Mouse (Mus musculus) hindbrain, embryonic 15.5 days (tissue): Measurements from ENCODE around the gene Nmi. TPM values are rescaled to one million over a fixed set of nuclear protein-coding genes. Genes with fewer than 3 reads are reported as not detected.
"Not testable (repeated sequence)": the region's sequence is repeated elsewhere in the genome, so short reads cannot be mapped to it uniquely, and the experiment has no call there.

Experiments used
- ATAC-seq: fragments of 200-750 bp; cut with Nextera tagmentation; 2 replicates; pipeline ENCODE4 v1.8.0; 2017; ENCODE audit warnings: low read depth, moderate number of reproducible peaks, moderate TSS enrichment; ENCODE audit not compliant: low FRiP score
- H3K27ac ChIP-seq: fragments of 300-500 bp; sonication (generic); replicated peaks from 2 replicates; pipeline ENCODE4 v1.5.1; 2015; ENCODE audit warnings: mild to moderate bottlenecking, inconsistent platforms
- H3K27me3 ChIP-seq: fragments of 300-500 bp; sonication (generic); 2 replicates; pipeline ENCODE4 v1.6.1; 2015; ENCODE audit warnings: control low read depth, inconsistent platforms
- H3K36me3 ChIP-seq: fragments of 300-500 bp; sonication (generic); 2 replicates; pipeline ENCODE4 v1.6.1; 2015; ENCODE audit warnings: control low read depth, inconsistent platforms
- H3K4me1 ChIP-seq: fragments of 300-500 bp; sonication (generic); replicated peaks from 2 replicates; pipeline ENCODE4 v1.6.1; 2015; ENCODE audit warnings: control low read depth, inconsistent platforms
- H3K4me2 ChIP-seq: fragments of 300-500 bp; sonication (generic); 2 replicates; pipeline ENCODE4 v1.6.1; 2015; ENCODE audit warnings: moderate library complexity, mild to moderate bottlenecking, inconsistent platforms
- H3K4me3 ChIP-seq: fragments of 300-500 bp; sonication (generic); 2 replicates; pipeline ENCODE4 v1.5.1; 2015; ENCODE audit warnings: mild to moderate bottlenecking, inconsistent platforms
- H3K9ac ChIP-seq: fragments of 300-500 bp; sonication (generic); 2 replicates; pipeline ENCODE4 v1.6.1; 2015; ENCODE audit warnings: inconsistent platforms
- H3K9me3 ChIP-seq: fragments of 300-500 bp; sonication (generic); 2 replicates; pipeline ENCODE4 v1.6.1; 2016; ENCODE audit warnings: control low read depth, inconsistent platforms
- WGBS: fragments of 180-500 bp; shearing (Covaris S2); methylation state at CpG from one replicate; pipeline ENCODE4 v1.1.7; 2015; 5-methylcytosine and 5-hydroxymethylcytosine counted together
- polyA plus RNA-seq: library from polyadenylated mRNA; unstranded; fragments of >200 nt; fragmentation: Nextera tagmentation; extraction: Ambion mirVana; gene quantifications from 2 replicates; pipeline ENCODE4 v1.2.1, GENCODE M21; 2015

The Nmi gene
- polyA plus RNA-seq: 4.4 and 5.0 TPM in 2 replicates

DNA sequence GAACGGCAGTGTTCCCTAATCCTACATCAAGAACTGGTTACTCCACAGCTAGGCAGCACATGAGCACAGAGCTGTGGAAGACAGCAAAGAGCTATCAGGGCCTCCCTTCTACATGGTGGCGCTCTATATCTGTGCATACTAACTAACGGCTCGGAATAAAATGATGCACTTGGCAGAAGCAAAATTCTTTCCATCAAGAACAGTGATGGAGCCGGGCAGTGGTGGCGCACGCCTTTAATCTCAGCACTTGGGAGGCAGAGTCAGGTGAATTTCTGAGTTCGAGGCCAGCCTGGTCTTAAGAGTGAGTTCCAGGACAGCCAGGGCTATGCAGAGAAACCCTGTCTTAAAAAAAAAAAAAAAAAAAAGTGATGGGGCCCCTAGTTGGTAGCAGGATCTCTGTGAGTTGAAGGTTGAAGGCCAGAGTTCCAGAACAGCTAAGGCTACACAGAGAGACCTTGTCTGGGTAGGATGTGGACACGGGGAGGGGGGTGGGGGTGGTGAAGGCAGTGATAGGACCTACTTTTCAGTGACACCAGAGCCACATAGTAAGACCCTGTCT, at the start of gene Nmi:
Gene Nmi (minus strand): TSS at position 85 of the 559 bp plus-strand sequence.
- no peak within 1 kb of the TSS; the same call in 1 of the 2 replicates for H3K27ac ChIP-seq
- 80% methylated on average over 9 of the region's 9 CpGs for WGBS
- H3K9ac ChIP-seq: peak within 1 kb of the TSS; percentile 53
- H3K4me2 ChIP-seq: peak within 1 kb of the TSS; percentile 88
- H3K27me3 ChIP-seq: no peaks in the 10 kb centered on the region
- 0 out of 2 replicates have a peak, but pooled peaks cover 3% of the 10 kb centered on the region for H3K4me1 ChIP-seq
- H3K4me3 ChIP-seq: peak within 1 kb of the TSS; percentile 54
- H3K36me3 ChIP-seq: no peaks in the 10 kb centered on the region
- no peak for ATAC-seq
- H3K9me3 ChIP-seq: no peaks in the 10 kb centered on the region

DNA sequence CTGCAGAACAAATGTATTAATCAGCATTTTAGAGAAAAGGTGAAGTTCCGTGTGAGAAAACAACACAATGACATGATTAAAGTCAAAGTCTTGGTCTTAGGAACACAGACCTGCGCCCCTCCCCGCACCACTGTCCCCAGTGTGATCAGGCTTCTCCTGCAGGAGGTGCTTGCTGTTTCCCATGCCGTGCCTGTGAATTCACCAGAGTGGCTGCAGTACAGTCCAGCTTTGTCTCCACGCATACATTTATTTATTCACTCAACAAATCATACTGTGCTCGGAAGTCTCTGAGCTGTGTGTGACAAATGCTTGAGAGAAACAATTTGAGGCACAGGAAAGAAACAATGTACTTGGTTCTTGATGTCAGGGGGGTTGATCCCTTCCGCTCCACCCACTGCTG, 43.1 kb upstream of the Nmi start:
- Histone ChIP-seq H3K9me3 (no peaks in the 10 kb centered on the region), H3K9ac (0 out of 2 replicates have a peak overlapping the region, but pooled peaks have one; percentile 3), H3K4me2 (peak overlapping the region; percentile 30), H3K4me3 (no peak overlapping the region), H3K36me3 (no peaks in the 10 kb centered on the region), H3K27me3 (no peaks in the 10 kb centered on the region), H3K4me1 (0 out of 2 replicates have a peak, but pooled peaks cover 7% of the 10 kb centered on the region), H3K27ac (no peak overlapping the region)
- ATAC-seq: no peak
- 23% methylated on average over 7 of the region's 7 CpGs for WGBS

DNA sequence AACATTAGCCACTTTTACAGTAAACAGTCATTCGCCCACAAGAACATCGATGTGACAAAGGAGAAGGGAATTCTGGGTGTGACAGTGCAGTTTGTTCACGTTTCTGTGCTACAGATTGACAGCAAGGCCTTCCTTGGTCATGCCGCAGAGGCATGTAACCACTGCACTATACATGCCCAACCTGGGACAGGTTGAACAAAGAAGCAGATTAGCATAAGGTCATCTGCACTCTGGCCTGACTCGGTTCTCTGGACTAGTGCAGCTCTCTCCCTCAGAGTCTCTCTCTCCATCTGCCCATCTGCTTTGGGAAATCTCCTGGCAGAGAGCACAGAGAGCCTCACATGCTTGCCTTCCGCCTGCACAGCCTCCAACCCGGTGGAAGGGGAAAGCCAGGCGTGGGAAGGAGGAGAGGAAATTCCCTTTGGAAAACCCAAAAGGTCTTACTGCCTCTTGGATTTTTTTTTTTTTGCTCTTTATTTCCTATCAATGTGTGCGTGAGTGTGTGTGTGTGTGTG, 40.1 kb upstream of the Nmi start:
- Histone ChIP-seq H3K4me1 (0 out of 2 replicates have a peak, but pooled peaks cover 7% of the 10 kb centered on the region), H3K9me3 (no peaks in the 10 kb centered on the region), H3K9ac (no peak overlapping the region), H3K4me2 (no peak overlapping the region), H3K27me3 (no peaks in the 10 kb centered on the region), H3K27ac (no peak overlapping the region), H3K36me3 (no peaks in the 10 kb centered on the region), H3K4me3 (no peak overlapping the region)
- ATAC-seq: no peak
- 72% methylated on average over 9 of the region's 9 CpGs for WGBS

DNA sequence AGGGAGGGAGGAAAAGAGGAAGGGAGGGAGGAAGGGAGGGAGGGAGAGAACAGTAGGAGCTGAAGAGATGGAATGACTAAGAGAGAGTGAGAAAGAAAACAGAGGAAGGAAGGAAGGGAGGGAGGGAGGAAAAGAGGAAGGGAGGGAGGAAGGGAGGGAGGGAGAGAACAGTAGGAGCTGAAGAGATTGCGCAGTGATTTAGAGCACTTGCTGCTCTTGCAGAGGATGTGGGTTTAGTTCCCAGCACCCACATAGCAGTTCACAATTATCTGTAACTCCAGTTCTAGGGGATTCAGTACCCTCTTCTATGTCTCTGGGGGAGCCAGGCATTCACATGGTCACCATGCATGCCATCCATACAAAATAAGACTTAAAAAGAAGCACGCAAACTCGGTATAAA, 38.5 kb upstream of the Nmi start:
- not testable (repeated sequence) for H3K9me3 ChIP-seq, H3K27me3 ChIP-seq, H3K9ac ChIP-seq, H3K4me3 ChIP-seq, H3K4me1 ChIP-seq, H3K27ac ChIP-seq, H3K36me3 ChIP-seq, ATAC-seq, H3K4me2 ChIP-seq
- 87% methylated on average over 3 of the region's 3 CpGs for WGBS

DNA sequence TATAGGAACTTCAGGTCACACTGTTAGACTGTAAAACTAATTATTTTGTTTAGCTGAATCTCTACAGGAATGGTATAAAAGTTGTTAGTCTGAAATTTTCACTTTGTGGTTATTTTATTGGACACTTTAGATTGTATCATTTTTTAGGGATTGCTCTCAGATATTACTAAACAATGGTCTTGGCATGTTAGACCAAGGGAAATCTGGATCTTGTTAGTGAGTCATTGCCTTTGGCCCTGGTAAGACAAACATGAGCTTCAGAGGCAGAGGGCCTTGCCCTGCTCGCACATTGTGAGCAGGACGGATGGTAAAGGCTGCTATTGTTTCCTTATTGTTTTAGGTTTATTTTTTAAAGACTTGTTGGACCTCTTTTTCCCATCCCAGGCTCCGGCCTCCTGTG, 33.1 kb upstream of the Nmi start:
- Histone ChIP-seq H3K27me3 (no peaks in the 10 kb centered on the region), H3K36me3 (no peaks in the 10 kb centered on the region), H3K4me2 (no peak overlapping the region), H3K4me1 (no peaks in the 10 kb centered on the region), H3K9me3 (no peaks in the 10 kb centered on the region), H3K9ac (no peak overlapping the region), H3K27ac (no peak overlapping the region), H3K4me3 (no peak overlapping the region)
- no peak for ATAC-seq
- WGBS: 84% methylated on average over 3 of the region's 3 CpGs

DNA sequence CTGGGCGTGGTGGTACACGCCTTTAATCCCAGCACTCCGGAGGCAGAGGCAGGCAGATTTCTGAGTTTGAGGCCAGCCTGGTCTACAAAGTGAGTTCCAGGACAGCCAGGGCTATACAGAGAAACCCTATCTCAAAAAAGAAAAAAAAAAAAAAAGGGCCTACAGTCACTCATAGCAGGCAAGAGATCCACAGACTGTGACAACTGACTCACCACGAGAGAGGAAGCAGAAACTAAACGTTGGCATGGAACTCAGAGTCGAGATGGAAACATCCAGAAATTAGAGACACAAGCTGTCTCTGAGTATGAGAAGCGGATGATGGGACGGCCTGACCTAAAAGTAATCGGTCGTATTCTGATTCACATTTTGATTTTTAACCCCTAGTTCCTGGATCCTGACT, 29.0 kb upstream of the Nmi start:
- H3K27ac ChIP-seq, H3K9me3 ChIP-seq, H3K4me1 ChIP-seq, H3K36me3 ChIP-seq, ATAC-seq, H3K4me3 ChIP-seq, H3K9ac ChIP-seq, H3K4me2 ChIP-seq, H3K27me3 ChIP-seq: not testable (repeated sequence)
- 95% methylated on average over 10 of the region's 10 CpGs for WGBS

DNA sequence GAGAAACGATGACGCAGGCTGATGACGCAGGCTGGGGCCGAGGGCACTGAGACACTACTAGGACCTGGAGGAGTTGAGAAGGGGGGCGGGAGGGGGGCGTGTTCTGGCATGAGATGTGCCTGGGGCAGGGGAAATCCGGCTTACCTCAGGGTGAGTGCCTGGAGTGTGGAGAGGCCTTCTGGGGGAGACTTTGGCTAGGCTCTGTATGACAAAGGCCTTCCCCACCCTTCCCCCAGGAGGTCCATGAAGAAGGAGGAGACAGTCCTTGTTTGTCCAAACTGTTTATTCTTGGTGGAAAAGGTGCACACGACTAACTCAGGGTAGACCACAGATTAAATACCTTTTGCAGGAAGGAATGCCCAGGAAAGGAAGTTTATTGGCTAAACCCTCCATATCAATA, 28.2 kb upstream of the Nmi start:
- Histone ChIP-seq H3K4me2 (no peak overlapping the region), H3K4me1 (no peaks in the 10 kb centered on the region), H3K4me3 (no peak overlapping the region), H3K27me3 (no peaks in the 10 kb centered on the region), H3K9me3 (no peaks in the 10 kb centered on the region), H3K27ac (no peak overlapping the region), H3K36me3 (no peaks in the 10 kb centered on the region), H3K9ac (no peak overlapping the region)
- no peak for ATAC-seq
- 94% methylated on average over 8 of the region's 8 CpGs for WGBS

DNA sequence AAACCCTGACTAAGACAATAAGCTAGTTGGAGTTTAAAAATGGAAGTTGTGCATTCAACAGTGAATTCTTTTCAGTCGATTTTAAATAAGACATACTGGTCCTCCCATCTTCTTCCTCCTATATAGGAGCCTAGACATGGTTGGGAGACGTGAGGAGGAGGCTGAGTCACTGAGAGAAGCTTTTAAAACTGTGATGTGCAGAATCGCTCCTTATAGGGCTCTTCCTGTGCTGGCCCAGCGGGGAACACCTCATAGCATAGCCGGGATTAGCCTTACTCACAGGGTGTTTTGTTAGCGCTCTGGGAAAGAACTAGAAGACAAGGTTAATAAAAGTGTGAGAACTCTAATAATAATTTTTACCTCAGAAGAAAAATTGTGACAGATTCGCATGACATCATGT, 26.7 kb upstream of the Nmi start:
- no peak overlapping the region for H3K9ac ChIP-seq
- no peak overlapping the region for H3K4me3 ChIP-seq
- no peak for ATAC-seq
- H3K27ac ChIP-seq: no peak overlapping the region
- 67% methylated on average over 7 of the region's 7 CpGs for WGBS
- H3K4me1 ChIP-seq: no peaks in the 10 kb centered on the region
- no peak overlapping the region for H3K4me2 ChIP-seq
- H3K36me3 ChIP-seq: no peaks in the 10 kb centered on the region
- H3K9me3 ChIP-seq: no peaks in the 10 kb centered on the region
- H3K27me3 ChIP-seq: no peaks in the 10 kb centered on the region

DNA sequence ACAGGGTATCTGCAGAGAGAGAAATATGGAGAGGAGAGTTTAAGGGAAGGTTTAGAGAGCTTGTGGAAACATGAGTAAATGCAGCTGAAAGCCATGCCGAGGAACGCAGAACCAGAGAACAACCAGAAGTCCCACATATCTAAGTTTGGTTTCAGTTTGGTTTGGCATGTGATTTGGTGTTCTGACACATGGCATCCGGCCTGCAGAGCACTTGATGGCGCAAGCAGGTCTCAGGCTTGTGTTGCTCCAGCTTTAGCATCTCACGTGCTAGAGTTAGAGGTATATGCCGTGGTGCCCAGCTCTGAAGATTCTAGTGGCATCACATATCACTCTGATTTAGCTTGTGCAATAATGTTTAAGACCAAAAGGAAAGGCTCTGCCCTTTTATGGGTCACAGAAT, 18.2 kb upstream of the Nmi start:
- Histone ChIP-seq H3K4me2 (no peak overlapping the region), H3K4me3 (no peak overlapping the region), H3K36me3 (no peaks in the 10 kb centered on the region), H3K4me1 (no peaks in the 10 kb centered on the region), H3K9ac (no peak overlapping the region), H3K27me3 (no peaks in the 10 kb centered on the region), H3K9me3 (no peaks in the 10 kb centered on the region), H3K27ac (no peak overlapping the region)
- 93% methylated on average over 6 of the region's 6 CpGs for WGBS
- no peak for ATAC-seq

DNA sequence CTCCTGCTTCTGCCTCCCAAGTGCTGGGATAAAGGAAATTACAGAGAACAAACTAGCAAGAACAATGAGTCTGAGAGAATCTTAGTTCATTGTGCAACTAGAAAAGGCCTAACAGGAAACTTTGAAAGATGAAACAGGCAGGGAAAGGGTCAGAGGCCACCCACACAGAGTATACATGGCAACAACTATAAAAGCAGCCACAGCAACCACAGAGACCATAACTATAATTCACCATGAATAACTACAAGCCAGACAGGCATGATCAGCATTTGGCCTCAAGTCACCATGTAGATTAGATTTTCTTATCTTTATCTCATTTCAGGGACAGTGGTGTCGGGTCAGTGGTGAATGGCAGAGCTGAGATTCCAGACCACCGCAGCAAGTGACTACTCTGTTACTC, 16.3 kb upstream of the Nmi start:
- Histone ChIP-seq H3K27ac (no peak overlapping the region), H3K36me3 (no peaks in the 10 kb centered on the region), H3K4me1 (no peaks in the 10 kb centered on the region), H3K4me2 (no peak overlapping the region), H3K4me3 (no peak overlapping the region), H3K27me3 (no peaks in the 10 kb centered on the region), H3K9ac (no peak overlapping the region), H3K9me3 (no peaks in the 10 kb centered on the region)
- 78% methylated on average over 2 of the region's 2 CpGs for WGBS
- ATAC-seq: no peak

DNA sequence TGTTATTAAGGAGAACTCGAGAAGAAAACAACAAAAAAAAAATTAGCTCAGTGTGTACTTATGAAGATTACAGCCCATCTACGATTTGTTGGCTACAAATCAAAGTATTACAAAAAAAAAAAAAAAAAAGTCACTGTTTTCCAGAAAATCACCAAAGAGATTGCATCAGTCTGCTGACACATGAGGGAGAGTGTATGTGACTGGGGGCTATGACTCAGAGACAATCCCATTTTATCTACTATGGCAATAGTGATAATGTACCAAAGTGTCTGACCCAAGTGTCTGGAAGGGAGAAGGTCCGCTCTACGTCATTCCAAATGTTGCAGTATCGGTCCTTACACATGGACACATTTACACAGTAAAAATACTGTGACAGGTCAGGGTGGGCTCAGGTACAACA, 13.4 kb upstream of the Nmi start:
- Histone ChIP-seq H3K4me1 (no peaks in the 10 kb centered on the region), H3K36me3 (no peaks in the 10 kb centered on the region), H3K4me3 (no peak overlapping the region), H3K27ac (no peak overlapping the region), H3K27me3 (no peaks in the 10 kb centered on the region), H3K4me2 (no peak overlapping the region), H3K9ac (no peak overlapping the region), H3K9me3 (no peaks in the 10 kb centered on the region)
- ATAC-seq: no peak
- WGBS: 87% methylated on average over 5 of the region's 5 CpGs

DNA sequence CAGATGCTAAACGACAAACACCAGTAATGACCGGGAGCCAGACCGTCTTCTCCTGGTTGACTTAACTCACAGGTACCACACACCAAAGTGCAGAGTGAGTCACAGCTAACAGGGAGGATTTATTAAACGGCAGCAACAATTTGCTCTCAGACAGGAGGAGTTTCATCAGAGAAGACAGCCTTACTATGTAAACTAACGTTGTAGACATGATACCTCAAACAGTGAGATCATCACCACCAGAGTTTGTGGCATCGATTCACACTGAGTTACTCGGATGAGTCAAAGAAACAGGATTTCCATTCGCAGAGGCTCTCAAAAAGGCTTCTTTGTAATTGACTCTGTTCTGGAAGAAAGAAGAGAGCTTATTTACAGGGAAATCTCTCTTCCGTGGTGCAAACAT, 12.9 kb upstream of the Nmi start:
- WGBS: 74% methylated on average over 9 of the region's 9 CpGs
- H3K4me1 ChIP-seq: no peaks in the 10 kb centered on the region

DNA sequence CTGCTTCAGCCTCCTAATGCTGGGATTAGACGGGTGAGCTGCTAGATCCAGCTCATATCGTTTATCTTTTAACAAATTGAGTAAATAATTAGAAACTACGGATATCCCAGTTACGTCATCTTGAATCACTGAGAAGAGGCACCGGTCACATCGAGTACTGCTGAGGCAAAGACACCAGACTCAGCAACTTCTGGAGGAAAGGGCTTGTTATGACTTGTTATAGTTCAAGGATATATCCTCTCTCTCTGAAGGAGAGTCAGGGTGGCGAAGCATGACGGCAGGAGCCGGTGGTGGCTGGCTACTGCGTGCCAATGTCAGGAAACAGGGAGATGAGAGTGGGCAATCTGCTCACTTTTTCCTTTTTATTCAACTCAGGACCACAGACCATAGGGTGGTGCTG, 11.9 kb upstream of the Nmi start:
- H3K4me3 ChIP-seq: no peak overlapping the region
- H3K9me3 ChIP-seq: no peaks in the 10 kb centered on the region
- ATAC-seq: no peak
- H3K36me3 ChIP-seq: no peaks in the 10 kb centered on the region
- H3K4me1 ChIP-seq: no peaks in the 10 kb centered on the region
- no peak overlapping the region for H3K9ac ChIP-seq
- H3K27ac ChIP-seq: no peak overlapping the region
- H3K4me2 ChIP-seq: no peak overlapping the region
- 94% methylated on average over 10 of the region's 10 CpGs for WGBS
- H3K27me3 ChIP-seq: no peaks in the 10 kb centered on the region

More for the DNA sequence above, 12.9 kb upstream of the Nmi start:
- no peak overlapping the region for H3K4me3 ChIP-seq
- H3K27ac ChIP-seq: no peak overlapping the region
- no peak overlapping the region for H3K4me2 ChIP-seq
- no peaks in the 10 kb centered on the region for H3K27me3 ChIP-seq
- H3K9ac ChIP-seq: no peak overlapping the region
- no peak for ATAC-seq
- H3K9me3 ChIP-seq: no peaks in the 10 kb centered on the region
- H3K36me3 ChIP-seq: no peaks in the 10 kb centered on the region
